Mouse (Mus musculus): ENCODE results near the gene Ift140. TPM values are rescaled to one million over a fixed set of nuclear protein-coding genes. Genes with fewer than 3 reads are reported as not detected.

Ift140 gene
- total and polyA plus RNA-seq, 2 experiments from 2014 or later = 4.0 to 11.7 TPM

DNA sequence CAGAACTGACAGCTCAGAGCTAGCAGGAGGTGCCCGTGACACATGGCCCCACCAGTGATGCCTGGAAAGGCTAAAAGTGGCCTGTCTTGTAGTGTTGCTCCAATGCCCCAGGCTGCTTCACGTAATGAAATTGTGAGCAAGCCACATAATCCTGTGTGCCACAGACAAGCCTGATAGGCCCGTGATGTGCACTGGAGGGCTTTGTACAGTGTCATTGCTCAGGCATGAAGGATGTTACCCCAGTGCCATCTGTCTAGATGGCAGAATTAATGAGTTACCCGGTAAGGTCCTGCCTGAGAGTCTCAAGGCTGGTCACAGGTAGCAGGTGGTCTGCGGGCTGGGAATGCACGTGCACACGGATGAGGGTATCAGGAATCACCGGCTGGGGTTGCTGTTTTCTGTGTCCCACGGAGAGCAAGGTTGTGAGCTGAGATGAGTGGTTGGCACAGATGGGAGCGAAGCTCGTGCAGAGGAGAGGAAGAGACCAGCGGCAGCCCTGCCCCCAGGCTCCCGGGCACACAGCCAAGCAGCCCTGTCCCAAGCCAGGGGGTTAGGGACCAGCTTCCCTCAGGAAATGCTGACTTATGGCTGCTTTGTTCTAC lies 62.0 kb downstream of the Ift140 start:
- peak overlapping the region; percentile 66 for H3K4me2 ChIP-seq (ENCODE audit: low read depth, low read length)
- no peaks in the 10 kb centered on the region for H3K9me3 ChIP-seq (replicated peaks; ENCODE audit: control insufficient read depth, low read length)
- H3K9ac ChIP-seq (replicated peaks; ENCODE audit: low read depth, low read length) = peak overlapping the region; percentile 67
- H3K4me1 ChIP-seq (ENCODE audit: control insufficient read depth, insufficient read depth) = peaks cover 34% of the 10 kb centered on the region
- H3K36me3 ChIP-seq (replicated peaks; ENCODE audit: control insufficient read depth, insufficient read depth, low read length) = no peaks in the 10 kb centered on the region; the same call in 1 of the 2 replicates
- DNase-seq (ENCODE audit: low spot score) = peak; percentile 51
- peak; percentile 42; the same call in 1 of the 2 replicates for TF ChIP-seq EP300 (IDR thresholded peaks at IDR 0.05; ENCODE audit: low read depth)
- no peak for TF ChIP-seq CTCF (IDR thresholded peaks at IDR 0.05; ENCODE audit: low read depth)
- H3K27ac ChIP-seq (ENCODE audit: low read depth) = peak overlapping the region; percentile 85; the same call in 1 of the 2 replicates
- peak overlapping the region; percentile 48 for H3K4me3 ChIP-seq (ENCODE audit: low read depth, low read length)
- no peaks in the 10 kb centered on the region for H3K27me3 ChIP-seq (ENCODE audit: control insufficient read depth, insufficient read depth, low read length)
- peak; percentile 63 for ATAC-seq (ENCODE audit: insufficient read depth, low read depth)
- WGBS = 25% methylated on average over 13 of the region's 13 CpGs

DNA sequence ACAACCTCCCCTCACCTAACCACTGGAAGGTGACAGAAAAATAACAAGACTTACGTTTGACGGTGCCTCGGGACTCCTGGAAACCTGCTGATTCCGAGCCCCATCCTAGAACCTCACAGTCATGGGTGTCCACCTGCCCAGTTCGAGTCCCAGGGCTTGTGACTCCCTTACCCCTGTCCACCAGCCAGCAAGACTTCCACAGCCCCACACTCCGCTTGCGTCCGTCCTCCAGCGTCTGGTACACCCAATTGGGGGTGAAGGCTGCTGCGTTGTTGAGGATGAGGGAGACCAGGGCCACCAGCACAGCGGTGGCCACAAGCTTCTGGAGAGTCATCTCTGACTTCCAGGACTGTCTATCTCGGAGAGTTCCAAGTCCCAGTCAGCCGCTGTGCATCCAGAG lies 64.3 kb downstream of the Ift140 start:
- Histone ChIP-seq H3K27ac (ENCODE audit: low read depth) (peak overlapping the region; percentile 85), H3K4me2 (ENCODE audit: low read depth, low read length) (peak overlapping the region; percentile 66), H3K9me3 (replicated peaks; ENCODE audit: control insufficient read depth, low read length) (no peaks in the 10 kb centered on the region), H3K27me3 (ENCODE audit: control insufficient read depth, insufficient read depth, low read length) (no peaks in the 10 kb centered on the region), H3K4me3 (ENCODE audit: low read depth, low read length) (peak overlapping the region; percentile 48), H3K9ac (replicated peaks; ENCODE audit: low read depth, low read length) (peak overlapping the region; percentile 67), H3K4me1 (ENCODE audit: control insufficient read depth, insufficient read depth) (peaks cover 41% of the 10 kb centered on the region), H3K36me3 (replicated peaks; ENCODE audit: control insufficient read depth, insufficient read depth, low read length) (no peaks in the 10 kb centered on the region; the same call in 1 of the 2 replicates)
- no peak for TF ChIP-seq CTCF (IDR thresholded peaks at IDR 0.05; ENCODE audit: low read depth)
- TF ChIP-seq EP300 (IDR thresholded peaks at IDR 0.05; ENCODE audit: low read depth) = no peak
- WGBS = 70% methylated on average over 13 of the region's 13 CpGs
- DNase-seq (ENCODE audit: low spot score) (no peak), ATAC-seq (ENCODE audit: insufficient read depth, low read depth) (no peak)

DNA sequence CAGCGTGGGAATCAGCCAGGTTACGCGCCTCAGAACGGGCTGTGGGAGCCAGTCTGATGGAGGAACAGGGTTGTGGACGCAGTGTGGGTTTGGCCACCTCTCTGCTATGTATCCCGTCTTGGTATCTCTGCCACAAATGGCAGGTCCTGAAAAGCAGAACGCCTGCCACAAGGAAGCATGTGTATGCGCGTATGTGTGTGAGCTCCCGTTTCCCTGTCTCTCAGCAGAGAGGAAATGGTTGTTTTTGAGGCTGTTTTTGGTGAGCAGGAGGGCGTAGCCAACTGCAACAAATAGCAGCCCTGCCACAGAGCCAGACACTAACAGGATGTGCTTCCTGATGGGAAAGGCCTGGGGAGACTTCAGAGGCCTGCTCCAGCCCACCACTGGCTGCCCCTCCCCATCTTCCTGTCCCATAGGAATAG lies 65.1 kb downstream of the Ift140 start:
- Histone ChIP-seq H3K4me1 (ENCODE audit: control insufficient read depth, insufficient read depth) (peaks cover 41% of the 10 kb centered on the region), H3K27ac (ENCODE audit: low read depth) (peak overlapping the region; percentile 85), H3K9ac (replicated peaks; ENCODE audit: low read depth, low read length) (peak overlapping the region; percentile 67), H3K27me3 (ENCODE audit: control insufficient read depth, insufficient read depth, low read length) (no peaks in the 10 kb centered on the region), H3K36me3 (replicated peaks; ENCODE audit: control insufficient read depth, insufficient read depth, low read length) (no peaks in the 10 kb centered on the region; the same call in 1 of the 2 replicates), H3K9me3 (replicated peaks; ENCODE audit: control insufficient read depth, low read length) (no peaks in the 10 kb centered on the region), H3K4me2 (ENCODE audit: low read depth, low read length) (peak overlapping the region; percentile 66), H3K4me3 (ENCODE audit: low read depth, low read length) (peak overlapping the region; percentile 48)
- DNase-seq (ENCODE audit: low spot score) = peak; percentile 64
- TF ChIP-seq CTCF (IDR thresholded peaks at IDR 0.05; ENCODE audit: low read depth) = no peak
- peak; percentile 50; the same call in 1 of the 2 replicates for TF ChIP-seq EP300 (IDR thresholded peaks at IDR 0.05; ENCODE audit: low read depth)
- ATAC-seq (ENCODE audit: insufficient read depth, low read depth) = peak; percentile 22
- WGBS = 54% methylated on average over 11 of the region's 11 CpGs

DNA sequence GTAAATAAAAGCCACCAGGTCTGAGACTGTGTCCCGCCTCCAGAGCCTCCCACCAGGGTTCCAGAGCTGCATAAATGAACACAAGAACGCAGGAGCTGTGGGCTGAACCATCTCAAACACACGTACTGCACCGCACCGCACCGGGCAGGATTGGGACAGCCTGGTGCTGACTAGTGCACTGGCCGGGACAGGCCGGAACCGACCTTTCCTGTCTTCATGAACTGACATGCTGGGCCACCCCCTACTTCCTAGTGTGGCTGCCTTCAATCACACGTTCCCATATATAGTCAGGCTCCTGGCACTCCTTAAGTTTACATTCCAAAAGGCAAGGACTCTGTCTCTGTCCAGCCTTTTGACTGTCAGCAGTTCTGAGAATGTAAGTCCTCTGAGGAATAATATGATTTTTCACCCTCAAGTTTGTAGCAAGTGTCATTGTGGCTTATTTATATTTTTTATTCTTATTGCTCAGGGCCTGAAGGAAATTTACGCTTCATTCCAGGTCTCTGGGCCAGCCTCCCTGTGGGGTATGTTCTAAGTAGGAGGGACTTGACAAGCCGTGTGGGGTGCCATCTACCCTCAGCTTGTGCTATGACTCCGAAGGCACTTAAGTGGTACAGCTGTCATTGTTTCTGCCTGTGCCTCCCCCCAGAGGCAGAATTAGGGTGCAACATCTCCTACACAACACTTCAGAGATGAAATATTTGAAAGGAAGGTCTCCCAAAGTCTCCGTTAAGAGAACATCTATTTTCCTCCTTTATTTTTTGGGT lies 66.4 kb downstream of the Ift140 start:
- 27% methylated on average over 14 of the region's 14 CpGs for WGBS
- no peak overlapping the region for H3K4me3 ChIP-seq (ENCODE audit: low read depth, low read length)
- H3K4me2 ChIP-seq (ENCODE audit: low read depth, low read length) = peak overlapping the region; percentile 33
- H3K36me3 ChIP-seq (replicated peaks; ENCODE audit: control insufficient read depth, insufficient read depth, low read length) = no peaks in the 10 kb centered on the region; the same call in 1 of the 2 replicates
- H3K27ac ChIP-seq (ENCODE audit: low read depth) = peak overlapping the region; percentile 85
- H3K27me3 ChIP-seq (ENCODE audit: control insufficient read depth, insufficient read depth, low read length) = no peaks in the 10 kb centered on the region
- peaks cover 41% of the 10 kb centered on the region for H3K4me1 ChIP-seq (ENCODE audit: control insufficient read depth, insufficient read depth)
- DNase-seq (ENCODE audit: low spot score) (peak; percentile 61), ATAC-seq (ENCODE audit: insufficient read depth, low read depth) (peak; percentile 49)
- H3K9me3 ChIP-seq (replicated peaks; ENCODE audit: control insufficient read depth, low read length) = no peaks in the 10 kb centered on the region
- H3K9ac ChIP-seq (replicated peaks; ENCODE audit: low read depth, low read length) = peak overlapping the region; percentile 3; the same call in 1 of the 2 replicates
- TF ChIP-seq EP300 (IDR thresholded peaks at IDR 0.05; ENCODE audit: low read depth) (no peak; the same call in 1 of the 2 replicates), CTCF (IDR thresholded peaks at IDR 0.05; ENCODE audit: low read depth) (peak; percentile 44)

DNA sequence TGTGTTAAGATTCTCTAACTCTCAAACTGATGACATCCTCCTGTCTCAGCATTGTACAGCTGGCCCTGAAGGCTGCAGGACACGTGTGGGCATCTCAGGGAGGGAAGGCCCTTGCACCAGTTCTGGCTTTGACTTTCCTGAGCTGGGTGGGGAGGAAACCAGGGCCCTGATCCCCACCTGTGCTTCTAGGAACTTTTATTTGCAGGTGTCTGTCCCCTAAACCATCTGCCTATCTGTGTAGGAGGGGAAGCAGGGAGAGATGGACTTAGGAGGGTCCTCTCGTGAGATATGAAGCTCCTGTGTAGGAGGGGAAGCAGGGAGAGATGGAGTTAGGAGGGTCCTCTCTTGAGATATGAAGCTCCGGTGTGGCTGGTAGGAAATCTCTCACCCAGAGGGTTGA lies 67.0 kb downstream of the Ift140 start:
- H3K4me1 ChIP-seq (ENCODE audit: control insufficient read depth, insufficient read depth) = peaks cover 38% of the 10 kb centered on the region
- ATAC-seq (ENCODE audit: insufficient read depth, low read depth) (no peak), DNase-seq (ENCODE audit: low spot score) (no peak)
- peak overlapping the region; percentile 85 for H3K27ac ChIP-seq (ENCODE audit: low read depth)
- H3K36me3 ChIP-seq (replicated peaks; ENCODE audit: control insufficient read depth, insufficient read depth, low read length) = no peaks in the 10 kb centered on the region; the same call in 1 of the 2 replicates
- 0 out of 2 replicates have a peak overlapping the region, but pooled peaks have one; percentile 3 for H3K4me2 ChIP-seq (ENCODE audit: low read depth, low read length)
- H3K27me3 ChIP-seq (ENCODE audit: control insufficient read depth, insufficient read depth, low read length) = no peaks in the 10 kb centered on the region
- whole genome bisulfite sequencing = 34% methylated on average over 3 of the region's 3 CpGs
- no peaks in the 10 kb centered on the region for H3K9me3 ChIP-seq (replicated peaks; ENCODE audit: control insufficient read depth, low read length)
- no peak overlapping the region for H3K4me3 ChIP-seq (ENCODE audit: low read depth, low read length)
- no peak overlapping the region; the same call in 1 of the 2 replicates for H3K9ac ChIP-seq (replicated peaks; ENCODE audit: low read depth, low read length)
- TF ChIP-seq CTCF (IDR thresholded peaks at IDR 0.05; ENCODE audit: low read depth) (no peak), EP300 (IDR thresholded peaks at IDR 0.05; ENCODE audit: low read depth) (no peak)

Data from heart, postnatal 0 days (tissue).